Mouse (Mus musculus) 3134 (cell line): ENCODE data around the gene Lmo1.

Experiments used
- DNase-seq: peaks from one replicate; pipeline ENCODE4 v3.0.0-alpha.2; 2011; ENCODE audit warnings: low spot score; ENCODE audit not compliant: insufficient read length; ENCODE audit errors: extremely low read depth

Gene Lmo1

DNA sequence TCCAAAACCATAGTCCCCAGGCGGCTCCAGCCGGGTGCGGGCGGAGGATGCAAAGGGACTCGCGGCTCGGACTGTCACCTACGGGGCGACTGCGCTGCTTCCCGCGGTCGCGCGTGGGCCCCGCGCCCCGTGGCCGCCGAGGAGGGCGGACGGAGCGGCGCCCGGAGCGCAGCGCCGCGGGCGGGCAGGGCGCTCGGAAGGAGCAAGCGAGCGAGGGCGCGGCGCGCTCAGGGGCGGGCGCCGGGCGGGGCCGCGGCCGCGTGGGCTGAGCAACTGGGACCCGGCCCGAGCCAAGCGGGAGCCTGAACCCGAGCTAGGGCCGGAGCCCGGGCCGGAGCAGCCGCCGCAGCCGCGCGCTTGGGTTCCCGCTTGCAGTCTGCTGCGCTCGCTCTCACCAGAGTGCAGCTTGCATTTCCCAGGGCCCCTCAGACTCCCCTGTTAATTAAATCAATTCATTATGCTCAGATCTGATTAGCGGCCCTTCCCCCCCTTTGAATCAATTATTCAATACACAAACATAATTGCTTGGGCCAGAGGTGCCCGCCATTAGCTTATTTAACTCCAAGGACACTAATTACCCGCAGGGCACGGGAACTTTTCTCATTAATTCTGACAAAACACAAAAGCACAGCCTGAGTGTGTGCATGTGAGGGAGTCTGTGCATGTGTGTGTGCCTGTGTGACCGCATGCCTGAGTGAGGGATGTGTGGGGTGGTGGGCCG lies at the start of gene Lmo1:
Gene Lmo1 (minus strand): TSS at position 259 of the 721 bp plus-strand sequence.
- DNase-seq, result no peak

DNA sequence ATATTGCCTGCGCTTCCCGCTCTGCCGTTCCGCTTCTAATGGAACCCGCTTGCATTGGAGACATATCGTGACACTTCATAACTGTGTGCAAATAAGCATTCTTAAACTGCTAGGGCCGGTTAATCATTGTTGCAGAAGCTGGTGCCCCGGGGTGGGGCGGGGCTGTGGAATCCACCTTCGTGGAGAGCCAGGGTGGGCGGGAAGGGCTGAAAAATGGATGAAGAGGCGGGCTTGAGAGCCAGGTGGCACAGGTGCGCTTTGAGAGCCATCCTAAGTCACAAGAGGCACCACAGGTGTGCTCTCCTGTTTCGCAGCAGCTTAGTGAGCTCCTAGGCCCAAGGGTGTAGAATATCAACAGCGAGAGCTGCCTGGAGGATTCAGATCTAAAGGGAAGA lies 46.7 kb upstream of the Lmo1 start:
- no peak for DNase-seq

DNA sequence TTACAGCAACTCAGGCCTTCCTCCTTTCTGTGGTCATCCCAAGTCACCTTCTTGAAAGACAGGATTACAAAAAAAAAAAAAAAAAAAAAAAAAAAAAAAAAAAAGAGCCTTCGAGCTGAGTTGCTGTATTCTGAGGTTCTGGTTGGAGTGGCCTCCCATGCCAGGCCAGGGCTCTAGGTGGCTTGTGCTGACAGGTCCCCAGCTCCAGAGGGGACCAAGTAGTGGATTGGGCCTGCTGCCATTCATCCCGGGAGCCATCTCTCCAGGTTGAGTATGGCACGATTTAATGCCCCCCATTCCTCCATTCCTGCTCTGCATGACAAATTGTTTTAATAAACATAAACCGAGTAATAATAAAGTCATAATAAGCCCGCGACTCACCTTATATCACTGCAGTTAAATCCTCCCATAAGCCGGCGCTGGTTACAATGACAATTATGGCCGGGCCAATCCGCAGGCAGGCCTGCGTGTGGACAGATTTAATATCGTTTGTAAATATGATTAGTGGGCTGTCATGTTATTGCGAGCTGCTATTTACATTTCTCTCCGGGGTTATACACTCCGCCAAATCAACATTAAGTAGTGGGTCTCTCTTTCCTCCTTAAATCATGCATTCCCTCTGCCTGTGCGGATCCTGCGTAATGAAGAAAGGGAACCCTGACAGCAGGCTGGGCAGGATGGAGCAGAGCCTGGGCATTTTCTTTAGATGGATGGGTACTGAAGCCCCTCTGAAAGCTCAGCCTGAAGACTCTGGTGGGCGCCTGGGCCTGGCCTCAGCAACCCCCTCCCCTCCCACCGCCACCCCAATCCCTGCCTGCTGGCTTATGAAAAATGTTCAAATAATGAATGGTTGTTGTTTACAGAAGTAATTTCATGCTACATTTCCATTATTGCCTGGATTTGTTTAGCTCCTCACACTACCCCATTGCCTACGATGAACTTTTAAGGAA lies 46.0 kb upstream of the Lmo1 start:
- no peak for DNase-seq

DNA sequence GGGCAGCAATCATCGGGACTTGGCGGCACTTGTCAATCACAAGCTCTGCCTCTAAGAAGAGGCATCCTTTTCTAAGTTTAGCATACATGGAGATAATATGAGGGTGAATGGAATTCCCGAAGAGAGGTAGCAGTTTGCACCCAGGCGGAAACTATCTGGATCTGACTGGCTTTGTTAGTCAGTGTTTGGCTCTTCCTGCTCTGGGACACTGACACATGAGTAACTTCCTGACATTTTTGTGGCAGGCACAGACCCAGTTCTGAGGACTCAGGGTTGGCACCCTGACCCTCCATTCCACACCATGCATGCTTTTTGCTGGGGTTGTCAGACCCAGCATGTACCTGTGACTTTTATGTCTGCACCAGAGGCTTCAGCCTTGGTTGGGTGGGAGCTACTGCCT lies 45.0 kb upstream of the Lmo1 start:
- no peak for DNase-seq

DNA sequence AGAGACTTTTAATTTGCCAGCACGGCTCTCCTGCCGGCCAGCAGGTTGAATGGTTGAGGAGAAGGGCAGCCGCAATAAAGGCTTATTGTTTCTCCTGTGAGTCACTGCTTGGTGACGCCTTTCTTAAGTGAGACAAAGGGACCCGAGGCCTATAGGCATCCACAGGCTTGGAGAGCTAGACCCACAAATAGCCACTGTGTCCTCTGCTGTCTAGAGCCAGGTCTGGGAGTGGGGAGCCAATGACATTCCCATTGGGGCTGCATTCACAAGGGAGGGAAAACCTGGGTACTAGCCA lies 43.9 kb upstream of the Lmo1 start:
- DNase-seq, result no peak

DNA sequence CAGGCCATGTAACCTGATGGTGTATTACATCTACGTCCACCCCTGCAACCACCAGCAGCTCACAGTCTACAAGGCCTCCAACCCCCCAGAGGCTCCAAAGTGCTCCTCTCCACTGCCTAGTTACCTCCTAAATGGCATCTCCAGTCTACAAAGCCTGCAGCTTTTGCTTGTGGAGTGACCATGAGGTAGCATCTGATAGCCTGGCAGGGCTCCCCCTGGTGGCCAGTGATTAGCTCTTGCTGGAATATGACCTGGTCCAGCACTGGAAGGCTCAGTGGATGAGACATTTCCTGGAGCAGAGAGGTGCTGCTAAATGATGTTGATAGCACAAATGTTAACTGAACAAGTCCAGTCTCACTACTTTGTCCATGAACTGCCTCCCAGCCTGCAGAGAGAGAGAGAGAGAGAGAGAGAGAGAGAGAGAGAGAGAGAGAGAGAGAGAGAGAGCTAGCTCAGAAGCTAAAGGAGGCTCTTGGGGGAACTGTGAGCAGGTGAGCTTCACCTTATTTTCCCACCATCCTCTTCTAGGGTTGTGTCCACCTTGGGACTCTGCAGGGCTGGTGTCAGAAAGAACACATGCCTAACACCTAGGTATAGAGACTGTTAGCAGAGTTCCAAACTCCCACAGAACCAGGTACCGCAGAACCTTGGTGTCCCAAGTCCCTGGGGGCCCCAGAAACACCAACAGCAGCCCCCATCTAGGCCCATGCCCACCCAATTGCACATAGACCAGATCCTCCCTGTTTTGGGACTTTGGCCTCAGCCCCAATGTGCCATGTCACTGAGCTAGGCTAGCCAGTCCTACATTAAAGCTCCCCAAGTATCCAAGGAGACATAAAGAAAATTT lies 43.3 kb upstream of the Lmo1 start:
- DNase-seq, result no peak

DNA sequence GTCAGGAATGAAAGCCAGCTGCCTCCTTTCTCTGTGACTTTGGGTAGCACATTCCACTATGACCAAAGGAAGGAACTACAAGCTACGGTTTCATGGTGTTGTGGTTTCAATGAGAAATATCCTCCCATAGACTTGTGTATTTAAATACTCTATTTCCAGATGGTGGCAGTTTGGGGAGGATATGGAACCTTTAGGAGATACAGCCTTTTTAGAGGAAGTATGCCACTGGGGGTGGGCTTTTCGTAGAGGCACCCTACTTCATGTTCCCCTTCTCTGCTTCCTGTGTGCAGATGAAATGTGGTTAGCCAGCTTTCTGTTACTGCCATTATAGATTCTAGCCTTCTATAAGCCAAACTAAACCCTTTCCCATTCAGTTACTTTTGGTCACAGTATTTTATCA lies 34.8 kb upstream of the Lmo1 start:
- DNase-seq, result no peak

DNA sequence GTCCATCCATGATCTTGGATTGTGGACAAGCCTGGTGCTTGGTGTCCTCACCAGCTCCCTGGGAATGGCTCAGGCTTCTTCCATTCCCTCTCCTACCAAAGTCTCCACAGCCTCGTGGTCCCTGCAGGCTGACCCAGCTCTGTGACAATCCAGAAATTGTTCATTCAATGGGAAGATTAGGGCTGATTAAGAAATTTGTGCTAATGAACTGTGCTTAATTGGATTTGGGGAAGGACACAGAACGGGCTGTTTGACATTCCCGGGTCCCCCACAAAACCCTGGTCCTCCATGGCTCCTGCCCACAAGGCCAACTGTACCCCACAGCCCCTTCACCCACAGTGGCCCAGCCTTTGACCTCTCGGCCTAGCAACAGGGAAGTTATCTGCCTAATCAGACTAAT lies 32.8 kb upstream of the Lmo1 start:
- DNase-seq, result no peak

DNA sequence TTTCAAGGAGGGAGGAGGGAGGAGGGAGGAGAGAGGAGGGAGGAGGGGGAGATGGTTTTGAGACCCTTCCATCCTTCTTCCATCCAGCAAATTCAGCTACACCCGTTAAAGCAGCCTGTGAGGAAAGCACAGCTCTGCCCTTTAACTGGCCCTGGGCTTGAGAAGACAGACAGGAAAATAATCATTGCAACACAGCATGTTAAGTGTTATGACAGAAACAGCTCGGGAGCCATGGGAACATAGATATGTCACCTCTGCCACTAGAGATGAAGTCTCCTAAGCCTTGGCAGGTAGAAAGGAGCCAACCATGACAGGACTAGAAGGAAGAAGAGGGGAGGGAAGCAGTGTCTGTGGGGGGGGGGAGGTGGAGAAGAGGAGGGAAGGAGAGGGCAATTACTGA lies 31.4 kb upstream of the Lmo1 start:
- no peak for DNase-seq

DNA sequence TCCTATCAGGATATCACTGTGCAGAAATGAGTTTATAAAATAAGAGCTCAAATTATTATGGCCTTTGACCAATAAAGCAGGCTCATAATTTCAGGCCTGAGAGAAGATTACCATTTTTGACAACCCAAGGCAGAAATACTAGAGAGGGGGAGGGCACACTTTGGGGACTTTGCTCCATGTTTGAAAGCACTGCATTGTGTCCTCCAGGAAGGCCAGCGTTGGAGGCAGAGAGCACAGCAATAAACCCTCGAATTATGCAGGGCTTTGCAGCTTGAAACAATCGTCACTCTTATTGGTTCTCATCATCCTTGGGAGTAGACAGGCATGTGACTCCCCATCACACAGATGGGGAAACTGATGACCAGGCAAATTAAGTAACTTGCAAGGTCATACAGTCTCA lies 28.1 kb upstream of the Lmo1 start:
- DNase-seq, result no peak

DNA sequence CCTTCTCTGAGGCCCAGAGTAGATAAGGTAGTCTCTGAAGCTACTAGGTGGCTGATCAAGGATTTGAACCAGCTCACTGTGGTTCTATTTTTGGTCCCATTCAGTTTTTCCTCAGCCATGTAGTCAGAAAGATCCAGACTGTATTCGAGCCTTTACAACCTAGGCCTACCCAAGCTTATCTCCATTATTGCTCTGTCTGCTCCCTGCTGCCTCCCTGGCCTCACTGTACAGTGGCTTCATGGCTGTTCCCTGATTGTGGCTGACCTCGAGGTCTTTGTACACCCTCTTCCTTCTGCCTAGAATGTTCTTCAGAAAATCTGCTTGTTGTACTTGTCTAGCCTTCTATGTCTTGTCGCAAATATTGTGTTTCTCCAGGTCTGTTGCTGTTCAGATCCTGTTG lies 25.6 kb upstream of the Lmo1 start:
- no peak for DNase-seq

DNA sequence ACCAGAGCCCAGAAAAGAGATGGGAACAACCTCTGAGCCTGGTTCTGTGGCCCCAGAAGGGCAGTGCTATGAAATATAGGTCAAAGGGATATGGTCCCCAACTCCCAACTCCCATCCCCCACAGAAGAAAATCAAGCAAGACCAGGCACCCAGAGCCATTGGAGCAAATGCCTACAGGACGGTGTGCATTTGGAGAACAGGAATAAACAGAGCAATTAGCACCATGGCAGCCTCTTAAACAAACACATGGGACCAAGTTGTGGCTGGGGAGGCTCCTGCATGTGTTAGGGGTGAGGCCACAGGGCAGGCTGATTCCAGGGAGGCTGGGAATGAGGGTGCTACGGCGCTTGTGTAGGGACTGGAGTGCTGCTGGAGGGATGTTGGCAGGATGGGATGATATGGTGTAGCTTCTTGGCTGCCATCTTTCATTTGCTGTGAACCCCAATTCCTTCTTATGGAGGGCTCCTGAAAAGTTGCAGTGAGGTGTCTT lies 22.2 kb upstream of the Lmo1 start:
- DNase-seq, result no peak

DNA sequence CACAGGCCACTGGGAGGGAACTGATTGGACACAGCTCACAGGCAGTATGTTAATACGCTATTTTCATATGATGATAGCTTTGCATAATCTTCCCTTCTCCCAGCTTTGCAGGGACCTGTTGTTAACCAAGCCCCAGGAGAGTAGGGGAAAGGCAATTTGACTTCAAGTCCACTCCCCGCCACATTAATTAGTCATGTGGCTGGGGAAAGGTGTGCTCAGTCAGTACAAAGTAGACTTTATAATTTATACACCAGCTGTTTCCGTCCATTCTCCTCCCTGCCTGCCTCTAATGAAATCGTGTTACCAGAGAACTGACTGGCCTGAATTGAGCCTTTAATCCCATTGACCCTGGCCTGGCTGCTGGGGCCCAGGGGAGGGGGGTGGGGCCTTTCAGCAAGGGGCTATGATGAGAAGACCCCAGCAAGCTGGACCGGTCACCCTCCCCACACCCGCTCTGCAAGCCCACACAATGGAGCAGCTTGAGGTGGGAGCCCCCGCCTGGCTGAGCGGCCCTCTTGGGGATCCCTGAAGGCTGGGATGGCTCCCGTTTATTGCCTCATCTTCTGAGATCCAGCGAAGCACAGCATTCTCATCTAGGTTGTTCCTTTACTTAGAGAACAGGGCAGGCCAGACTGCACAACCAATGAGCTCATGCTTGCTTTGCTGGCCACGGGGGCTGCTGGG lies 21.5 kb upstream of the Lmo1 start:
- DNase-seq, result no peak

DNA sequence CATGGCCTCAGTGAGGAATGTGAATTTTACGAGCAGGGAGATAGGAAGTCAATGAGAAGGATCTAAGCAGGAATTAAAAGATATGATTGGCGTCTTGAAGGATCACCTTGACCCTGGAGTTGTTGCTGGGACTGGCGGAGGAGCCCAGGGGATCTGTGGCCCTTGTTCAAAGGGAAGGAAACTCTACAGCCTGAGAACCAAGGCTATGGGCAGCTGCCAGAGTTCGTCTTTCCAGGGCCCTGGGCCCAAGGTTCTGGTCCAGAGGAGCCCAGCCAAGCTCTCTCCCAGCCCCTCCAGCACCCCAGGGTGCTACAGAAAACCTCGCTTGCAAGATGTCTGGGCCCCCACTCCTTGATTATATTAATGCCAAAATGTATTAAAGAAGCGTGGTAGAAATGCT lies 21.0 kb upstream of the Lmo1 start:
- no peak for DNase-seq

DNA sequence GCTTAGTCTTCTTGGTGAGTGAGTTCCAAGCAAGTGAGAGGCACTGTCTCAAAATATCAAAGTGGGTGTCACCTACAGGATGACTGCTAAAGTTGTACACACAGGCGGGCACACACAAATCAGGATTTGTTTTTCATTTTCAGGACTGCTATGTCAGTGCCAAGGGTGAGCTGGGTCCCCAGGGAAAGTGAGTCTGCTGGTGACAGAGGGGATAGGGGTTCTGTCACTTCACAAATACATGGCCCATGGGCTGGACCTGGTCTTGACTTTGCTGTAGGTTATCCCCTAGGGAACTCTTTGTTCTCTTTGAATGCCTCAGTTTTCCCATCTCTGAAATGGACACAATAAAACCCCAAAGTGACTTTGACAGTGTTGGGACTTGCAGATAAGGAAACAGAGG lies 19.8 kb upstream of the Lmo1 start:
- no peak for DNase-seq

DNA sequence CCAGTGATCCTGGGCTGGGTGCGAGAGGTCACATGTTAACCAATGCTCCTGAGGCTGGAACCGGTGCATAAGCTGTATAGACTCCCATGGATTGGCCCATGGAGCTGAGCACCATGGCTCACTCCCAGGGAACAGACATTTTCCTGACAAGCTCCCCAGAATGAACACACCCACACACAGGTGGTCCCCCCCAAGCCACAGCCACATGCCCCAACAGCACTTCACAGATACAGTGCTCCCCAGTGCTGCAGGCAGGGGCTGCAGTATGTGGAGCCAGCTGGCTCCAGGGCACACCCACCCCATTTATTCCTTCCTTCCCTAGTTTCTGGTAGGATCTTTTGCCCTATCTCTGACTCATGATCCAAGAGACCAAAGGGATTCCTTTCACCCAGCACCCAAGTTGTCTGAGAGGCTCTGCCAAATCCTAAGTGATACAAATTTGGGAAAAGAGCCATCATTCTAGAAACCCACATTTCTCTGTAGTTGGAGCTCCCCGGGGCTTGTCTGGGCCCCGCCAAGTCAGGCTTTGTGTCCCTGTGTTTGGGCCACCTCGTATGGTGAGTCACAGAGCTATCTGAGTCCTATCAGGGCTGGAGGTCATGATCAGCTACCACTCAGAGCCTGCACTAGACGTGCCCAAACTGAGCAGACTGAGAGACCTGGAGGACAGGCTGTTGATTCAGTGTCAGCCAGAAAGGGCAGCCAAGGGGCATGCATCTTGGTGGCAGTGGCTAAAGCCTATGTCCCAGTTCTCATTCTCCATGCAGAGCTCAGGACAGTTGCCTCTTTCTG lies 12.4 kb upstream of the Lmo1 start:
- DNase-seq, result no peak

DNA sequence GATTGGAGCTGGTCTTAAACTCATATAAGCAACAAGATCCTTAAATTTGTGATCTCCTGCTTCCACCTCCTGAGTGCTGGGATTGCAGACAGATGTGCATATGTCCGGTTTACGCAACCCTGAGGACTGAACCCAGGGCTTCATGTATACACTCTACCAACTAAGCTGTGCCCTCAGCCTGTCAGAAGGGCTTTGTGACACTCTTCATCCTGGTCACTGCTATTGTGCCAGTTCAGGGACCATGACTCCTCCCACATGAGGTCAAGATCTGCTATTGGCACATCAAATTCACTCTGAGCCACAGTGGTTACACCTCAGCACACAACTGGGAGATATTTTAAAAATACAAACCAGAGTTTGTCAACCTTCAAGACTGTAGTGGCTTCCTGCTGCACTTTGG lies 11.0 kb upstream of the Lmo1 start:
- no peak for DNase-seq

DNA sequence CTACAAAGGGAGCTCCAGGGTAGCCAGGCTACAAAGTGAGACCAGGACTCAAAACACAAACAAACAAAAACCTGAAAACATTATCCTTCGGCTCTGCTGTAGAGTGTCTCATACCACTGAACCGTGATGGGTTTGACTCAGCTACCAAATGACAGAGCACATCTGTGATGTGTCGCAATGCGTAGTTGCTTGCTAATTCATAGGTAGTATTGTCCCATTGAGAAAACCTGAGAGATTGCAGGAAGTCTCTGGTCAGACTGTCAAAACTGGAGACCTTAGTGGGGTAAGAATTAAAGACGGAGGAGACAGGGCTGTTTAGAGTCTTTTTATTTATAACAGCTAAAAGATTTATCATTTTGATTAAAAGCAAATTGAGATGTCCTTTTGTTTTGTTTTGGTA lies 10.6 kb upstream of the Lmo1 start:
- no peak for DNase-seq

DNA sequence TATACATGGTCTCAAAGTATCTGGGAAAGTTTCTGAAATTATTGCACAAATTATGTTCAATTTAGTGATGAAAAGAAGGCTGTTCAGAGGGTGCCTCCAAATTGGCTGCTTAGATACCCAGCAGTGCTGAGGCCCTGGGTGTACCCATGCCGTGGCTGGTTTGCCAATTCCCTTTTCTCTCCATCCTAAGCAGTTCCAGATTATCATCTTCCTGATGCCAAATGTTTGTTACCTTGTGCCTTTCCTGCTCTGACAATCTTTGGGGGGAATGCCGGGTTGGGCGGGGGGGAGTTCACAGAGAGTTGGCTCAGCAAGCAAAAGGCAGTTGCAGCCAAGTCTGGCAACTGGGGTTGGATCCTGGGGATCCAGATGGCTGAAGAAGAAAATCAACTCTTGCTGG lies 1.7 kb upstream of the Lmo1 start:
- no peak for DNase-seq
